Mouse (Mus musculus): ENCODE results near the gene Maneal. TPM values are rescaled to one million over a fixed set of nuclear protein-coding genes. Genes with fewer than 3 reads are reported as not detected.

Gene Maneal
- total RNA-seq (2021) = 4.1 and 6.4 TPM in 2 replicates
- long read RNA-seq, transcript Maneal-201 (4 exons, 2,727 nt) = major isoform, 9 of 10 reads
- long read RNA-seq, partial matches to known transcripts = 0 of 10 reads
- long read RNA-seq, other reads (novel, unspliced or antisense) = 1 of 10 reads

- no peak for DNase-seq
These were observed at the start of gene Maneal for GRCm38 (mm10) chr4:124861283-124862188. TSS of gene Maneal (minus strand) at chr4:124862171.

DNA sequence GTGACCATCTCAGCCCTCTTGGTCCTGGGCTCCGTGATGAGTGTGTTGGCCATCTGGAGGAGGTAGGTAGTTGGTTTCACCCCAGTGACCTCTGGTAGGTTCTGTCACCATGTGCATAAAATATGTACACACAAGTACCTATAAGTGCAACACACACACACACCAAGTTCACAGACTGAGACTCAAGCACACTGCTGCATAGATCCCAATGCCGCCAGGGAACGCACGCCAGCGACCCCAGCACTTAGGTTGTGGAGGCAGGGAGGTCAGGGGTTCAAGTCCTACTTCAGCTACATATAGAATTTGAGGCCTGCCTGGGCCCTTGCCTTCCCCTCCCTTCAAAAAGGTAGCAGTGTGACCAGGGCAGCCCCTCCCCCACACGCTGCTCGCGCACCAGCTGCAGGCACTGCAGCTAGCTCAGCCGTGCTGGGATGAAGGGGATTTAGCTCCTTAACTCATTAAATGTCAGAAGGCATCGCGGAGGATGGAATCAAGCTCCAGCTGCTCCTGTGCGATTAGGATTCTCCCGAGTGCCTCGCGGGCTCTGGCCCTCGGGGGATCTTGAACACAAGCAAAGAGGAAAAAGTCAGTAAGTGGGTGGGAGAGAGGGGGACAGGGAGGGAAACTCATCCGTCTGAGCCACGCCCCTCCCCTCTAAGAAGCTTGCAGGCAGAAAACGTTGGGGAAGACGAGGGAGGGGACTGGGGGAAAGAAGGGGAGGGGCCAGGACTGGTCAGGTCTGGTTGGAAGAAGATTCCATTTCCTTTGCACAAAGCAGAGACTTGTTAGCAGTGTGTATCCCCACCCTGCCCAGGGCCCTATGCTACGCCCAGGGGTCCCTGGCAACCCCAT, 44.2 kb upstream of the Maneal start:
- DNase-seq = peak; percentile 9

DNA sequence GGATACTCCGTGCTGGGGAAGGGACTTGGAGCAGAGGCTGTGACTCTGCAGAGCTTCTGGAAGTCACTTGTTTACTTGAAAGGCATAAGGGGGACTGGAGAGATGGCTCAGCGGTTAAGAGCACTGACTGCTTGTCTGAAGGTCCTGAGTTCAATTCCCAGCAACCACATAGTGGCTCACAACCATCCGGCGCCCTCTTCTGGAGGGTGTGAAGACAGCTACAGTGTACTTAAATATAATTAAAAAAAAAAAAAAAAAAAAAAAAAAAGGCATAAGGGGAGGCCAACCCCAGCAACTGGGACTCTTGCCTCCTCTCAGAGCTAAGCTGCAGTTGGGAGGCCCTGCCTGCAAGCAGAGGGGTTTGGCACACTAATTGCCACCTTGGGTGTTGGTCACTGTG, 43.4 kb upstream of the Maneal start:
- DNase-seq = no peak

DNA sequence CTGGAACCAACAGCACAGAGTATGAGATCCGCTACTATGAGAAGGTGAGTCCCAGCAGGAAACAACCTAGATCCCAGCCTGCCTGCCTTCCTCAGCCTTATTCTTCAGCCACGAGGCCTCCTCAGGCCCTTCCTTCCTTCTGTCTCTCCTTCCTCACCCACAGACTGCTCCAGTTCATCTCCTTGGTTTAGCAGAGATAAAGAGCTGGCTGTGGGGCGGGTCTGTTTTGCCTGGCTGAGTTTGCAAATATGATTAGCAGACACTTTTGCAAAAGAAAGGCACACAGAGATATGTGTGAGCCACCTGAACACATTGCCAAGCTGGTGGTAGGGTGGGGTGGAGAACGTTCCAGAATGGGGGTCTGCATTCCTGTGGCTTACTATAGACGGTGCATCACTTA, 37.9 kb upstream of the Maneal start:
- DNase-seq = no peak

DNA sequence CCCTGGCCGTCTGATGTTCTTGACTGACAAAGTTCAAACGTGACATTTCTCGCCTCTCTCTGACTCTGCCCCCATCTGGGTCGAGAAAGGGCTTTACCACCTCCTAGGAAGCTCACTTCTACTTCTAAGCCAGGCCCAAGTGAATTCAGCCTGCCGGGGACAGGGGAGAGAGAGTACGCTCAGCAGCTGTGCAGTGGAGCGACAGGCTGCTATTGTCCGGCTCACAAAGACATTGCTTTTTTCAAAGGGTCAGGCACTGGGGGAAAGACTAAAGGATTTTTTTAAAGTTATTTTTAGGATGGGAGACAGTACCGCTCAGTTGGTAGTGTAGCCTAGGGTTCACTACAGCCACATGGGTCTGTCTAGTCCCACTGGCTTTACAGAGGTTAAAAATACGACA, 36.5 kb upstream of the Maneal start:
- DNase-seq = no peak

DNA sequence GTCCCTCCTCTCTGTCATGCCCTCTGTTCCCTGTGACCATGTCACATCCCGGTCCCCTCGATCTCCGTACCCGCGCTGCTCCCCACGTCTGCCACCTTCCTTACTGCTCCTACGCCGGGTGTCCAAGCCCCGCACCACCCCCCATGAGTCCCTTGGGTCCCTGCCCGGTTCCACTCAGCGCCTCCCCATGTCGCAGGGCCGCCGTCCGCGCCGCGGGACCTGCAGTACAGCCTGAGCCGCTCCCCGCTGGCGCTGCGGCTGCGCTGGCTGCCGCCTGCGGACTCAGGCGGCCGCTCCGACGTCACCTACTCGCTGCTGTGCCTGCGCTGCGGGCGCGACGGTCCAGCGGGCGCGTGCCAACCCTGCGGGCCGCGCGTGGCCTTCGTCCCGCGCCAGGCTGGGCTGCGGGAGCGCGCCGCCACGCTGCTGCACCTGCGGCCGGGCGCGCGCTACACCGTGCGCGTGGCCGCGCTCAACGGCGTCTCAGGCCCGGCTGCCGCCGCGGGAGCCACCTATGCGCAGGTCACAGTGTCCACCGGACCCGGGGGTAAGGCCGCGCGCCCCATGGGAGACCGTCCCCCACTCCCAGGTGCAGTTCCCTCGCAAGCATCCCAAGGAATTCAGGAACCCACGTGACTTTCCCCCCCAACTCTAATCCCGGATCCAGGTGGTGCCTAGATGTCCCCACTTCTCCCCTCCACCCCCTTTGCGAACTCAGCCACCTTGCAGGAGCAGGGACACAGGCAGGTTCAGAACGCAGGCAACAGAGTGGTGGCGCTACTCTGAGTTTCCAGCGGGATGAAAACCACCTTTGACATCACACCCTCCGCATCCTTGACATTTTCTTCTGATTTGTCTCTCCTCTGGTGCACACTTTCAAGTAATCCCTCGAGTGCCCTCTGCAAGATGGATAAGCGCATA, 32.8 kb upstream of the Maneal start:
- DNase-seq = peak; percentile 20

- no peak for DNase-seq
These were observed 31.8 kb upstream of the Maneal start for GRCm38 (mm10) chr4:124893769-124894168.

- DNase-seq = no peak
These were observed 28.9 kb upstream of the Maneal start for GRCm38 (mm10) chr4:124890831-124891230.

DNA sequence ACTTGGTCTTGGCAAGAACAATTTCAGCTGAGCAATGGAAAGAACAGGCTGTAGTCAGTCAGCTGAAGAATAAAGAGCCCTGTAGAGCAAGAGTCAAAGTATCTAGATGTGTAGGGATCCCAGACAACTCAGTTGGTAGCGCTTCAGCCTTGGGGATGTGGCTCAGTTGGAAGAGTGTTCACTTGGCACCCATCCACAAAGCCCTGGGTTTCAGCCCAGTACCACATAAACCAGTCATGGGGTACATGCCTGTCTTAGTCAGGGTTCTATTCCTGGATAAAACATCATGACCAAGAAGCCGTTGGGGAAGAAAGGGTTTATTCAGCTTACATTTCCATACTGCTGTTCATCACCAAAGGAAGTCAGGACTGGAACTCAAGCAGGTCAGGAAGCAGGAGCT, 28.0 kb upstream of the Maneal start:
- DNase-seq = no peak

- no peak for DNase-seq
These were observed 26.7 kb upstream of the Maneal start for GRCm38 (mm10) chr4:124888702-124889101.

DNA sequence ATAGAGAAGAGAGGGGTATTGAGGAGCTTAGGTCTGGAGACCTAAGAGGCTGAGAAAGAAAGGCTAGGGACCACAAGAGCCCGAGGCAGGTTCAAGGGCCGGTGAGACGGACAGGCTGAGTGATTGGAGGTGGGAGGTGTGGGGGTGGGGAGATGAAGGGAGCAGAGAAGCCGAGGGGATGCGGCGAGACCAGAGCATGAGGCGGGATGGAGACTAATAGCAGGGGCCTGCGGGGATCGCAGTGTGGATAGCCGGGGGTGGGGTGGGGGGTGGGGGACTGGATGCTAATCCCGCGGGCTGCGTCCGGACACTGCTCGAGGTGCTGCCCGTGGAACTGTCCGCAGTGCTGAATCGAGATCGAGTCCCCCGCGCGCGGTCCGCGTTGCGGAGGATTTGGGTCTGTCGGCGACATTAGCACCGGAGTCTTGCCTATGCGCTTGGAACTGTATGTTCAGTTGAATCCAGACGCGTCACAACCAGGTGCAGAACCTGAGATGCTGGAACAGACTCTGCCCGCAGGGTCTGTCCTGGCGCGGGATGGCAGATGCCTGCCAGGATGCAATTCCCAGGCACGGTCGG, 20.3 kb upstream of the Maneal start:
- peak; percentile 71 for DNase-seq

DNA sequence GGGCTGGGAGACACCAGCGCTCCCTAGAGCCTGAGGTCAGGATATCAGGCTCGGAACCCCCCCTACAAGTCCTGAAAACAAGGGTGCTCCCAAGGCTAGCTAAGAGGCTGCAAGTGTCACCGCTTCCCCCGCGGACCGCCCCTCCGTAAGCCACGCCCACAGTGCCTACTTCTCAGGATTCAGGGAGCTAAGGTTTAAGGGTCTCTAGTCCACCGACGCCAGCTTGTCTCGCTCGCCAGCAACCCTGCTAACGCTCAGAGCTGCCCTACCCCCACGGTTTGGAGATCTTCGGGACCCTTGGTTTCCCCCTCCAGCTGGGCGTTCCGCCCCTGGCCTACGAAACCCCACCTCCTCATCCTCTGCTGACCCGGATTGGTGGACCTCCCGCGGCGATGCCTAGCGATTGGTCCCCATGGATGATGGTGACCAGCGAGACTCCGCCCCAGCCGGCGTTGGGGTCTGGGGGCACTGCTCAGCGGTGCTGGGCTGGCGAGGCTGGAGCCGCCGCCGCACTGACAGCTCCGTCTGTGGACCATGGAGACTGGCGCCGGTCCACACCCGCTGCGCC, 19.5 kb upstream of the Maneal start:
- DNase-seq = peak; percentile 41

DNA sequence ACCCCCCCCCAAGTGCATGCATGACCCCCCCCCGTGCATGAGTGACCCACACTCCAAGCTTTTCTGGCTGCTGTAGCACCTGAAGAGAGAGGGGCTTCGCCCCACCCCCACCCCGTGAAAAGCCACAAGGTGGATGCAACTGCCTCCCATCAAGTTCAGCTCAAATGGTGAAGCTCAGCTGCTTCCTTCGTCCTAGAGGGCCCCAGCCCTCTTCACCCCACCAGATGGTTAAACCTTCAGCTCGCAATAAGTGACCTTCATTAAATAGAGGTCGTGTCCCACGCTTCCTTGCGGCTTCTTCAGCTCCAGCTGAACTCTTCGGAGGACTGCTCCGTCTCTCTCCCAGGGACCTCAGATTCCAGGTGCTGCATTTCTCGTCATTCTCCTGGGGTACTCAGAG, 18.6 kb upstream of the Maneal start, which contains the start of gene Epha10:
Epha10 (plus strand) TSS at position 301 of the 400 bp plus-strand sequence.
- no peak for DNase-seq

DNA sequence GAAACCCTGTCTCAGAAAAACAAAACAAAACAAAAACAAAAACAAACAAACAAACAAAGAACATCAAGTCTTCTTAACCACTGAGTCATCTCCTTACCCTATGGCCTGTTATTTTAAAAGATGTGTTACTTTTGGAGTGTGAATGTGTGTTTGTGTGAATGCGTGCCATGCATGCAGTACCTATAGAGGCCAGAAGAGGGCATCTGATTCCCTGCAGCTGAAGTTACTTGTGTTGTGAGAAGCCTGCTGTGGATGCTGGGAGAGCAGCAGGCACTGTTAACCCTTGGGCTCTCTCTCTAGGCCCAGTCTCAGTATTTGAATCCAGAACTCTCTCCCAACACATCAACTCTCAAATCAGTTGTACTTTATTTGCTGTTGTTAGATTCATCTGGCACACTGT, 10.7 kb upstream of the Maneal start:
- no peak for DNase-seq

DNA sequence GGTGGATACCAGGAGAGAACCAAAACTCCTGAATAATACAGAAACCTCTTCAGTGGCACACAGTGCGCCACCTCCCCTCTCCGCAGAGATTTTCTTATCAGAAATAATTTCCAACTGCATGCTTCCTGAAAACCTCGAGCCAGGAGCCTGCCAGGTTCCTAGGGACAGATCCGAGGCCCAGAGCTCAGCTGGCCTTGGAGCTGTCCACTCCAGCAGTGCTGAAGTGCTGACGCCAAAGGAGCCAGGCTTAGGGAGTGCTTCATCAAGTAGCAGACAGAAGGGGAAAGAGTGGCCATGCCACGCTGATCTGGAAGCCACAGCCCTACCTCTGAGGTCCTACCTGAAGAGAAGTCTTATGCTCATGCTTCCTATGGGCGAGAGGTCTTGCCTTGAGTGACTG, 1.5 kb downstream of the Maneal start:
- peak; percentile 85 for DNase-seq

DNA sequence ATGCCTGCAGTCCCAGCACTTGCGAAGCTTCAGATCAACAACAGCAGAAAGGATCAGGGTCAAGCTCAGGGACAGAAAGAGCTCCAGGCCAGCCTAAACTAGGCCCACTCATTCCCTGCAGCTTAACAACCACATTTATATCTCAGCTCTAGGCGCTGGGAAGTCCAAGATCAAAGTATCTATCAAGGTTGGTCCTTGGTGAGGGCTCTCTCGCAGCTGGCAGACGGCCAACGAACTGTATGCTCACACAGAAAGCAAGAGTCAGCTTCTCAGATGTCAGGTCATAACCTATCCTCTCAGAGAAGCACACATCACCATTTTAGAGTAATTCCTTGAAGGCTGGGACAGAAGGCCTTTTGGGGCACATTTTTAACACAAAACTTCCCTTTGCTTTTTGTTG, 3.6 kb downstream of the Maneal start:
- peak; percentile 84 for DNase-seq

DNA sequence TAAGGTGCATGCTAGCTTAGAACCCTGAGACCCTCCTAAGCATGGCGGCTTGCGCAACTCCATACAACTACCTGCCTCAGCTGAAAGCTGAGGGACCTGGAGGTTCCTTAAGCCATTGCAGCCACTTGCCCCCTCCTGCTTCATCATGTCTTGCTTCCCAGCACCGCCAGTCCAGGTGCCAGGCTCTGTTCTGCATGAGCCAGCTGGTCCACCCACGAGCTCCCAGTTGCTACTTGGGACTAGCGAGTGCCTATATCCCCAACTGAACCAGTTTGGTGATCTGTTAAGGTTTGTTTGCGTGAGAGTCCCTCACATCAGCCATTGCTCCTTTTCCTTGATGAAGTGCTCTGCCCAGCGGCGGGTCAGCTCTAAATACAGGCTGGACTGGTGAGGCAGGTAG, 5.7 kb downstream of the Maneal start:
- DNase-seq = no peak

- DNase-seq = peak; percentile 86
These were observed 10.9 kb downstream of the Maneal start, which contains the start of gene 1110065P20Rik for GRCm38 (mm10) chr4:124850933-124851658. TSS of gene 1110065P20Rik (minus strand) at chr4:124851196.

DNA sequence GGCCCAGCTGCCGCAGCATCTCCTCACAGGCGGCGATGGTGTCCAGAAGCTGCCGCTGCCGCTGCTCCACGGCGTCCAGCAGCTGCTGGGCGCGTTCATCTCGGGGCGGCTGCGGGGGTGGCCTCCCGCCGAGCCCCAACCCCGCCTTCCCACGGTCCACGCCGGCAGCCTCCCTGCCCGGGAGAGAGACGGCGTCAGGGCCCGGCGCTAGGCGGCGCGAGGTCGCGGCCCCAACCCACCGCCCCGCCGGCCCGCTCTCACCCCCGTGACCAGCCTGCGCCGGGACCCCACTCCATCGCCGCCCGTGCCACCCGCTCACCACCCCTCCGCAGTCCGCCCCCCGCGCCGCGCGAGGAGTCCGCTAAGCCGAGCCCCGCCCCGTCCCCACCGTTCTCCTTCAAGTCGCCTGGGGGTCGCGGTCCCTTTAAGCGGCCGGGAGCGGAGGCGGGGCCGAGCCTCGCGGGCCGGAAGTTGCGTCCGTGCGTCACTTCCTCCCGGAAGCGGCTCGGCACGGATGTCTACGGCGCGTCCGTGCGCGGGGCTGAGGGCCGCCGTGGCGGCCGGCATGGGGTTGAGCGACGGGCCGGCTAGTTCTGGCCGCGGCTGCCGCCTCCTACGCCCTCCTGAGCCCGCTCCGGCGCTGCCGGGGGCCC, 11.6 kb downstream of the Maneal start, which contains the start of gene Yrdc:
Yrdc (plus strand) TSS at position 419 of the 653 bp plus-strand sequence.
- peak; percentile 94 for DNase-seq

Measured in adrenal gland, postnatal 25 days (tissue).